Mouse (Mus musculus) induced T-regulatory cell, adult 2 months (primary cell): ENCODE data around the gene Tsga13.

Source experiments
- DNase-seq: peaks from one replicate; pipeline ENCODE4 v3.0.0-alpha.2; 2012; ENCODE audit warnings: low read depth

Gene Tsga13

DNA sequence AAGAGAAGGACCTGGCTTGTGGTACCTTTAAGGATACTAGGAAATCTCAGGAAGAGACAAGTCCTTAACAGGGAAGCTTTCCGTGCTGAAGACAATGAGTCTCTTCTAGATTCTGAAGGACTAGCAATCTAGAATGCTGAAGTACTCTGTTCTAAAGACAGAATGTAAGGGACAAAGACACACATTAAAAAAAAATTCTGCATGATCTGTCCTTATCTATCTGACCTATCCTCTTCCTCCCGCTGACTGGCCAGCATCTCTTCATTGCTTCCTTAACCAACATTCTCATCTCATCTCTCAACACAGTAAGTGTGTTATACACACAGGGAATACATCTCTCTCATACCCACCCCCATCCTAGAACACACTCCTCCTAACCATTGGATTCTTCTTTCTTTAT lies at the start of gene Tsga13:
Gene Tsga13 (minus strand): TSS at position 101 of the 400 bp plus-strand sequence.
- no peak for DNase-seq

GRCm38 (mm10) chr6:30958736-30959540 lies 43.6 kb upstream of the Tsga13 start, which contains the start of gene Klf14:
Klf14 (minus strand) TSS chr6:30959078.
- DNase-seq, result no peak

DNA sequence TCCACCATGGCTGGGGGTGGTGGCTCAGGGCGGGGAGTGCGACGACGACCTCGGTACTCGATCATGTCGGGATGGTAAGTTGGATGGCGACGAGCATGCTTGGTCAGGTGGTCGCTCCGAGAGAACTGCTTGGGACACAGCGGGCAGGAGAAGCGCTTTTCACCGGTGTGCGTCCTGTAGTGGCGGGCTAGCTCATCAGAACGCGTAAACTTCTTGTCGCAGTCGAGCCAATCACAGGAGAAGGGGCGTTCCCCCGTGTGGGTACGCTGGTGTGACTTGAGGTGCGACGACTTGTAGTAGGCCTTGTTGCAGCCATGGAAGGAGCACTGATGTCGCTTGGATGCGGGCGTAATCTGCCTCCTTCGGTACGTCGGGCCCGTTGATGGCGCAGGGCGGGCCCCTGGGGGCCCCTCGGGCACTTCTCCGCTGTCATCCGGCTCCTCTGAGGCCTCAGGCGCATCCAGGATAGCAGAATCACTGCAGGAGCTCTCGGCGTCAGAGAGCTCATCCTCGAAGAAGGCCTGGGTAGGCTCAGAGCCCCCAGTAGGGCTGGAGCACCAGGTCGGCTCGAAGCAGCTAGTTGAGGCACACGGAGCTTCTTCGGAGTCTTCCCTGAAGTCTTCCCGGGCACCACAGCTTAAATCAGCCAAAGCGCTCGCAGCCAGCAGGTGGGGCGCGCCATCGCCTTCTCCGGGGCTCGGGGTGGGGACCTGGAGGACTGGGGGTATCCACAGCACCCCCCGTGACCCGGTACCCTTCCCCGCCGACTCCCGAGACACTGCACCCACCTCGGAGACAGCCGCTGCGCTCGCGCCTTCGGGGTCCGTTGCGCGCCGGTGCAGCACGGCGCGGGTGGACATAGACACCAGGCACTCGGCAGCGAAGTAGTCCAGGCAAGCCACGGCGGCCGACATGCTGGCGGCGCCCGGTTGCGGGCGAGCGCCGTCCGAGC lies 42.7 kb upstream of the Tsga13 start:
- peak; percentile 6 for DNase-seq

DNA sequence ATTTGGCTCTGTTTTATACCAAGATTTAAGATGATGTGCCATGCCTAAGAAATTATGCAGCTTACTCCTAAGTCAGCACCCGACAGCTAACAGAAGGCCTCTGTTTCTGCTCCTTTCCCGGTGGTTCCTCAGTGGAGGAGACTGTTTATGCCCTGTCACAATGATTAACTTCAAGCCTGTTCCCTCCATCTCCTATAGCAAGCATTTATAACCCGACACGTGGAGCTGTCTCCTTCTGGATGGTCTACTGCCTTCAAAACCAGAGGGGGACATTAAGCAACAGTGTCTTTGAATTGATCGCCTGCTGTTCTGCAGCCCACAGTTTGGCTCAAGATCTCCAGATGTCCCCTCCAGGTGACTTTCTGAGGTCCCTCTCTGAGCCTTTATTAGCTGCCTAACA lies 23.9 kb upstream of the Tsga13 start:
- DNase-seq, result no peak

DNA sequence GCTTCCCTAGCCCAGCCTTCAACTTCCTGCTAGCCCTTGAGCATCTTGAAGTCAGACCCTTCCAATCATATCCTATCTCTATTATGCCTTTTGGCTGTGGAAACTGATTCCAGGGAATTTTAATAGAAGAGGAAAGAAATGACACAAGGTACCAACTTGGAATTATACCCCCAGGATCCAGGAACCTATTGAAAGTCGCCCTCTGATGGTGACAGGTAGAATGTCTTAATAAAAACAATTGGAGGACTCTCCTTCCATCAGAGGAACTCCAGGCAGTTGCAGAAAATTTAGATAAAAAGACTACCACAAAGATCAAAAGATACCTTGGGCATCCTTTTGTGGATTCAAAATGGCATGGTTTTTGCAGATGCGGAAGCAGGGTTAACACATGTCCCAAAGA lies 7.4 kb upstream of the Tsga13 start:
- peak; percentile 11 for DNase-seq

GRCm38 (mm10) chr6:30921826-30922225 lies 6.5 kb upstream of the Tsga13 start:
- DNase-seq, result no peak

DNA sequence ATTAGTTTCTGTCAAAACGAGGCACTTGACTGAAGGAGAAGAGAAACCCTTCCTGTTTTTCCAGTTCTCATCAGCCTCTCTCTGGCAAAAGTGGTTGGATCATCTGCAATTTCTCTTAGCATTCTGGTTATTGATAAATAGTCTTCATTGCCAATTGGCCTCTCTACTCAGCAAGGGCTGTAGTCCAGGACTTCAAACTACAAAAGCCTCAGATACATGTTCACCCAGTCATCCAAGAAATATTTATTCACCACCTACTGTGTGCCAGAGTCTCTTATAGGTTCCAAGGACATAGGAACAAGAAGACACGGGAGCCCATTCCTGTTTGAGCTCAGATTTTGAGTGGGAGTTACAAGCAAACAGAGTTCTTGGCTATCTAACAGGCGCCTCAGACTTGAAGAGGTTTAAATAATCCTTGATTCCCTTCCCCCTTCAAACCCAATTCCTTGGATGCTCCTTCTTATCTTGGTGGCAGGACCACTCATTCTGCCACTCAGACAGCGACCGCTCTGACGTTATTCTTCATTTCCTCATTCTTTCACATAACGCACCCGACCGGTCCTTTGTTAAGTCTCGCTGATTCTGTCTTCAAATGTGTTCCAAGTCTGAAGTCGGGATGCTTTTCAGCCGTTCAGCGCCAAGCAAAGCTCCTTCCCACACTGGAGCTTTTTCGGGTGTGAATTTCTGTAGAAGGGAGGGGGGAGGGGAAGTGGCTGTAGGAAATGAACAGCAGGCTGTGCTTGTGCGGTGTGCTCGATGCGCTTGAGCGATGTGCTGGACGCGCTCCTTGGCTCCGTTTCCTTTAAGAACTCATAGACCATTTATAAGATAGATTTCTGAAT lies 5.7 kb upstream of the Tsga13 start:
- DNase-seq, result no peak

DNA sequence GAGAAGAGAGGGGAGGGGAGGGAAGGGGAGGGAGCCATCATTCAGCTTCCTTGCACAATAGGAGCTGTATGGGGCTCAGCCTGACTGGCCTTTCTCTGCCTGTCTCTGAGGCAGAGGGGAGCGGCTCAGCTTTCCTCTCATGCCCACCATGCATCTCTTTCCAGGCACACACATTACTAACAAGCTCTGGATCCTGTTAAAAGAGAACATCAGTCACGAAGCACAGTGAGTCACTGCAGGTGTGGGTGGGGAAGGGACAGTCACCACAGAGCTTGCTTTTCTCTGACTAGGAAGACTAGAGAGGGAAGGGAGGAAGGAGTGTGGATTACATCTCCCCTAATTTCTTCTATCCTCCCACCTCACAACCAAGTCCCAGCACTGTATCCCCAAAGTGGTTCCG lies 7.4 kb downstream of the Tsga13 start:
- no peak for DNase-seq

GRCm38 (mm10) chr6:30904911-30905310 lies 10.5 kb downstream of the Tsga13 start:
- DNase-seq, result no peak

- DNase-seq, result no peak
Observed at GRCm38 (mm10) chr6:30904033-30904432, 11.3 kb downstream of the Tsga13 start.

DNA sequence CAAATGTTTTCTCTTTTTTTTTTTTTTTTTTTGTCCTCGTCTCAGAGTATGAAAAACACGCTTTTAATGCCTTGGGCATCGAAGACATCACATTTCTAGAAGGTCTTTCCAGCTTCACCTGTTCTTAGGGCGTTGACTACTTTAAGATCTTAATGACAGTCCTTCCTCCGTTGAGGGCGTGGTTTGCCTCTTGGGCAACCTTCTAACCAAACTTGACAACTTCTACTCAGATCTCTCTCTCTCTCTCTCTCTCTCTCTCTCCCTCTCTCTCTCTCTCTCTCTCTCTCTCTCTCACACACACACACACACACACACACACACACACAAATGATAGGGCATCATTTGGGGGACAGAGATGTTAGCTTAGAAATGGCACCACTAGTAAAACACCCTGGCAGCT lies 17.9 kb downstream of the Tsga13 start:
- DNase-seq, result peak; percentile 45

GRCm38 (mm10) chr6:30896986-30897327 lies 18.4 kb downstream of the Tsga13 start:
- no peak for DNase-seq

DNA sequence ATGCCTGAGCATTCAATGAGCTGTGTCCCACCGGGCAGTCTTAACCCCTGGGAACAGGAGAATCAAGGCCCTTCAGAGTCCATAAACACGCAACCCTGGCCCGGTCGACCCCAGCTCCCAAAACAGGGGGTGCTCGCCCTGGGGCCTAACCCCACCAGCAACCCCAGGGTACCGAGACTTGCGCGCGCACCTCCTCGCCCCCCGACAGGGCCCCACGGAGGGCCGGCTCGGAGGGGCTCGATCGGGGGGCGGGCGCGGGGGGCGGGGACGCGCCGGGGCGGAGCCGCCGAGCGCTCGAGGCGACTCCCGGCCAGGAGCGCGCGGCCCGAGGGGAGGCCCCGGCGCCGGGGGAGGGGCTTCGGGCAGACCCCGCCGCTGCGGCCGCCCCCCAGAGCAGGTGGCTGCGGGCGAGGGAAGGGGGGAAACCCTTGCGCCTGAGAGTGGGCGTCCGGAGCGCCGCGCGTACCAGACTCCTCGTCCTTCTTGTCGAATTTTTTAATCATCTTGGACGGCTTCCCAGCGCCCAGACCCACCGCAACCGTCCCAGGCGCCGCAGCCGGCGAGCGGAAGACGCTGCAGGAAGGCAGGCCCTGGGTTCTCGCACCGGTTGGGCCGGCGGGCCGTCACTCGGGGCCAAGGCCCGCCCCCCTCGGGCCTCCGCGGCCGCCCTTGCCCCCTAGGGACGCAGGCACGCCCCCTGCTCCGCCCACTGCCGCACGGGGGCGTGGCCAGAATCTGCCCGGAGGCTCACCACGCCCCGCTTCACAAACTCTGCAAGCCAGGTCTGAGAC lies 19.0 kb downstream of the Tsga13 start, which contains the start of gene Copg2:
Gene Copg2 (minus strand): TSS at position 600 of the 791 bp plus-strand sequence.
- peak; percentile 96 for DNase-seq

- no peak for DNase-seq
Observed at GRCm38 (mm10) chr6:30895819-30896194, 19.6 kb downstream of the Tsga13 start.

DNA sequence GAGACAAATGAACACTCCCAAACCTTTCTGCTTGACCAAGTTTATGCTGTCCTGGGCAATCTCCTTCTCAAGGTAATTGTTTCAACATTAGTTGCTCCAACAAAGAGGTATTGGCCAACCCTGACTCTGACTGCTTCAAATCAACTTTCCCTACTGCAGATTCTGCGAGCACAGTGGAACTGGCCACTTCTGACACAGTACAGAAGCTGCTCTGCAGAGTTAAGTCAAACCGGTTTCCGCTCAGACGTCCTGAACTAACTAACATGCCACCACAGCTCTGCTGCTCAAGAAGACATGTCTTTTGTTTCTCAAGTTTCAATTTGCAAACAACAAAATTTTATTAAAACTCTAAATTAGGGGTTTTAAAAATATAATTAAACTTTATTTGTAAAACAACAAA lies 22.3 kb downstream of the Tsga13 start:
- no peak for DNase-seq

DNA sequence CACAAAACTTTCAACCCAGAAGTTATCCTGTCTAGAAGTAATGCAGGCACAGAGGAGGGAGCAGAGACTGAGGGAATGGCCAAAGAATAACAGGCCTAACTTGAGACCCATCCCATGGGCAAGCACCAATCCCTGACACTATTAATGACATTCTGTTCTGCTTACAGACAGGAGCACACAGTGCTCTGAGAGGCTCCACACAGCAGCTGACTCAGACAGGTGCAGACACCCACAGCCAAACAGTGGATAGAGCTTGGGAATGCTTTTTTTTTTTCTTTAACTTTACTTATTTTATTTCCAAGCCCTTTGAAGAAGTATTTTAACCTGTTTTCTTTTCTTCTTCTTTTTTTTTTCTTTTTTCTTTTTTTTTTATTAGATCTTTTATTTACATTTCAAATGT lies 23.6 kb downstream of the Tsga13 start:
- no peak for DNase-seq

DNA sequence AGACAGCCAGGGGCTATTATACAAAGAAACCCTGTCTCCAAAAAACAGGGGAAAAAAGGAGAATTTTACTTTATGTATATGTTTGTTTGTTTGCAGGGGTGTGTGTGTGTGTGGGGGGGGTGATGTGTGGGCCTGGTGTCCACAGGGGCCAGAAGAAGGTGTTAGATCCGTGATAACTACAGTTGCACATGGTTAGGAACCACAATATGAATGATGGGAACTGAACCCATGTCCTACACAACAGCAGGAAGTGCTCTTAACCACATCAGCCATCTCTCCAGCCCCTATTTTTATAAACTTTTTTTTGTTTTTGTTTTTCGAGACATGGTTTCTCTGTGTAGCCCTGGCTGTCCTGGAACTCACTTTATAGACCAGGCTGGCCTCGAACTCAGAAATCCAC lies 30.5 kb downstream of the Tsga13 start:
- no peak for DNase-seq

GRCm38 (mm10) chr6:30883491-30883890 lies 31.9 kb downstream of the Tsga13 start:
- DNase-seq, result no peak

DNA sequence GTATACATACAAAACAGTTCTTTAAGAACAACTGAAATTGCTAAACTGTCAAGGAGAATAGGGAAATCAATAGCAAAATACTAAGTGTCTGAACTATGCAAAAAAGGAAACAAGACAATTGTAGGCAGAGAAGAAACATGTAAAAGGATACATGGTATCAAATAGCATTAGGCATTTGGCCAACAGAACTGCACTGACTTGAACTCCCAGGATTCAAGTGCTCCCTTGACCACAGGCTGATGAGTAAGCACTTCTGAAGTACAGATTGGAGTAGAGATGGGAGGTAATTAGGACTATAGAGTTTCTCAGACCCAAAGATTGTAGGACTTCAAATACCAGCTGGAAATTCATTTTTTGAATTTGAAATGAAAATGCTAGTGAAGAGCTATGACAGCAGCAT lies 38.7 kb downstream of the Tsga13 start:
- no peak for DNase-seq

GRCm38 (mm10) chr6:30866501-30866900 lies 48.9 kb downstream of the Tsga13 start:
- no peak for DNase-seq

DNA sequence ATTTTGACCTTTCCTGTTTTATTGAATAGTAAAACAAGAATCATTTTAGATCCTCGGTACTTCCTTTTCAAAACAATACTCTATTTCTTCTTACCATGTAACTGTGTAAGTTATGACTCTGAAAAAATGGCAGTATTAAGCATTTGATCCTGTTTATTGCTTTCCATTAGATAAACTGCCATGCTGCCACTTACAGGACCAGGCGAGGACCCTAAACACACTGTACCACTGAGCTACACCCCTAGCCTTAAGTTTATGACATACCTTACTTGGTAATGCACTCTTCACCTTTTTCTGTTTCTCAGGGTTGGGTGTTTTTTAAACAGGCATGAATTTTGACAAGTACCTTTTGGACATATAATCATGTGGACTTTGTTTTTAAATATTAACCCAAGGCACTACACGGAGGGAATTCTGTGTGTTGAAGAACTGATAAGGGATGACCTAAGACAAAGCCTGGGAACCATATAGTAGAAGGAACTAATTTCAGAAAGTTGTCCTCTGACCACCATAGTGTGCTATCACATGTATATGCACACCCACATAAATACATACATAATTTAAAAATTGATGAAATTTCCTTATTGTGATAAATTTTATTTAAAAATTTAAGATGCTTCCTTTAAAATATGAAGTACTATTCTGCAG lies 50.2 kb downstream of the Tsga13 start:
- DNase-seq, result no peak
